In the genomic region with DNA sequence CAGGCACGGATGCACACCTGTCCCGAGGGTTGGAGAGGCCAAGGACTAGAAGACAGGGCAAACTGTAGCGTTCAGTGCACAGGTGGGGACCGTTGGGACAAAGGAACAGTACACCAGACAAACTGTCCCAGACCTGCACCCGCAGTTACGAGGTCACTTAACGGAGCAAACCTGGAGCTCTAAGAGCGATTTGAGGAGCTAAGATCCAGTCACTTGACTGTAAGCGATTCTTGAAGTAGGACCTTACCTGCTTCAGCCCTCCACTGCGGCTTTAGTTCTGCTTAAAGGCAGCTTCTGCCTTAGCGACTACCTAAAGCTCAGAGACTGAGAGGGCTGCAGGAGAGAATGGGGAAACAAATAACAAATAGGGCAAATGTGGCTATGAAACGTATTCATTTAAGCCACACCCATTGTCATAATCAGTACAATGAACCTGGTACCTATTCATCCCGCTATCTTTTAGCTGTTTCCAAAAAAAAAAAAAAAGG, we compare ENCODE assay signal across 10 mouse cellular contexts. TPM values are rescaled to one million over a fixed set of nuclear protein-coding genes. Genes with fewer than 3 reads are reported as not detected.
A peak's percentile ranks its signal among the peaks of the same experiment; 100 is the strongest.
DNase-seq lines count a peak whose midpoint lies in the region; ATAC-seq and TF ChIP-seq lines count a peak whose summit lies in the region.
"Had no signal": no experiment of that assay in that cellular context is flagged by ENCODE, and none has a peak within 500 bp of the region (broad histone marks: within the 10 kb centered on the region; RNA-seq: fewer than 3 reads in every experiment).

No protein-coding gene starts in this region.

- H3K4me1 ChIP-seq in forebrain, embryonic 12.5 days = peaks cover 9% of the 10 kb centered on the region
- H3K4me1 ChIP-seq in limb, embryonic 11.5 days (ENCODE audit: control insufficient read depth, insufficient read depth, low read length) = 0 out of 2 replicates have a peak, but pooled peaks cover 4% of the 10 kb centered on the region
- peaks cover 12% of the 10 kb centered on the region for H3K4me1 ChIP-seq in neural tube, embryonic 13.5 days (replicated peaks)

- ATAC-seq in forebrain, embryonic 12.5 days (ENCODE audit: low FRiP score) = peak; percentile 14; the same call in 1 of the 2 replicates
- ATAC-seq in limb, embryonic 11.5 days (ENCODE audit: insufficient number of reproducible peaks, low FRiP score, low TSS enrichment, low read depth) = no peak
- peak; percentile 48 for ATAC-seq in neural tube, embryonic 13.5 days (ENCODE audit: low read depth)
- ATAC-seq: Patski had no signal

- peak overlapping the region; percentile 61 for H3K9ac ChIP-seq in forebrain, embryonic 12.5 days
- peak overlapping the region; percentile 70 for H3K9ac ChIP-seq in limb, embryonic 11.5 days (ENCODE audit: low read length)
- peak overlapping the region; percentile 68 for H3K9ac ChIP-seq in neural tube, embryonic 13.5 days

- TF ChIP-seq CTCF in layer of hippocampus, adult 2 months (conservative IDR thresholded peaks at IDR 0.05) = no peak

- H3K27me3 ChIP-seq in forebrain, embryonic 12.5 days = no peaks in the 10 kb centered on the region
- H3K27me3 ChIP-seq in limb, embryonic 11.5 days (ENCODE audit: control insufficient read depth, insufficient read depth, low read length) = no peaks in the 10 kb centered on the region
- H3K27me3 ChIP-seq in neural tube, embryonic 13.5 days = no peaks in the 10 kb centered on the region

- no peaks in the 10 kb centered on the region for H3K36me3 ChIP-seq in forebrain, embryonic 12.5 days (replicated peaks)
- no peaks in the 10 kb centered on the region for H3K36me3 ChIP-seq in limb, embryonic 11.5 days (ENCODE audit: control insufficient read depth, insufficient read depth, low read length)
- H3K36me3 ChIP-seq in neural tube, embryonic 13.5 days = no peaks in the 10 kb centered on the region

- DNase-seq in layer of hippocampus, adult 2 months (ENCODE audit: low spot score in 2 of 2) = no peak
- no peak for DNase-seq in layer of hippocampus, postnatal 25 days (ENCODE audit: extremely low spot score in 1 of 2, low spot score in 1 of 2)
- no peak for DNase-seq in limb, embryonic 11.5 days (ENCODE audit: low spot score)
- DNase-seq in testis, postnatal 10 days (ENCODE audit: low spot score) = no peak
- no peak for DNase-seq in cerebellum, postnatal 4 days (ENCODE audit: low spot score in 2 of 2)
- DNase-seq in frontal cortex, postnatal 36 days (ENCODE audit: low spot score in 2 of 2) = no peak

- H3K4me3 ChIP-seq in layer of hippocampus, adult 2 months = peak overlapping the region; percentile 61
- H3K4me3 ChIP-seq in forebrain, embryonic 12.5 days (replicated peaks) = peak overlapping the region; percentile 48
- H3K4me3 ChIP-seq in limb, embryonic 11.5 days (ENCODE audit: low read depth, low read length) = peak overlapping the region; percentile 36
- H3K4me3 ChIP-seq in neural tube, embryonic 13.5 days = peak overlapping the region; percentile 44

- no peak overlapping the region for H3K27ac ChIP-seq in layer of hippocampus, adult 2 months
- H3K27ac ChIP-seq in forebrain, embryonic 12.5 days = peak overlapping the region; percentile 36; the same call in 1 of the 2 replicates
- no peak overlapping the region for H3K27ac ChIP-seq in limb, embryonic 11.5 days (replicated peaks; ENCODE audit: low read depth, low read length)
- H3K27ac ChIP-seq in neural tube, embryonic 13.5 days (replicated peaks) = no peak overlapping the region
- H3K27ac ChIP-seq: macrophage had no signal

- H3K4me2 ChIP-seq in forebrain, embryonic 12.5 days = peak overlapping the region; percentile 72
- peak overlapping the region; percentile 57 for H3K4me2 ChIP-seq in limb, embryonic 11.5 days (ENCODE audit: low read depth, severe bottlenecking)
- peak overlapping the region; percentile 65 for H3K4me2 ChIP-seq in neural tube, embryonic 13.5 days

- no peaks in the 10 kb centered on the region for H3K9me3 ChIP-seq in forebrain, embryonic 12.5 days
- H3K9me3 ChIP-seq in limb, embryonic 11.5 days (ENCODE audit: control insufficient read depth, low read length) = no peaks in the 10 kb centered on the region
- no peaks in the 10 kb centered on the region for H3K9me3 ChIP-seq in neural tube, embryonic 13.5 days

- 27% methylated on average over 13 of the region's 13 CpGs for WGBS in forebrain, embryonic 12.5 days
- 36% methylated on average over 13 of the region's 13 CpGs for WGBS in limb, embryonic 11.5 days
- 28% methylated on average over 13 of the region's 13 CpGs for WGBS in neural tube, embryonic 13.5 days

RNA-seq across cellular contexts. Expression of gene Armc3, which starts 0.3 kb away (rescaled TPM):
- under 1 TPM; 0.72 to 0.81 TPM for total RNA-seq in layer of hippocampus, adult 2 months (2021)
- total RNA-seq in layer of hippocampus, postnatal 25 days (2021) = under 1 TPM; 0.39 to 0.66 TPM
- polyA plus RNA-seq in forebrain, embryonic 12.5 days (2016; fragmentation: Nextera tagmentation; extraction: Ambion mirVana) = 0.63 and 0.72 TPM in 2 replicates
- polyA plus RNA-seq in limb, embryonic 11.5 days (2014; fragmentation: Nextera tagmentation; extraction: Ambion mirVana) = 0.15 TPM in 1 of 2 replicates, not detected in the other
- 0.51 and 0.57 TPM in 2 replicates for polyA plus RNA-seq in neural tube, embryonic 13.5 days (2015; fragmentation: Nextera tagmentation; extraction: Ambion mirVana)
- polyA plus RNA-seq: Patski had no signal
